Mouse (Mus musculus) heart, embryonic 14.5 days (tissue): ENCODE results near the gene Cpn2. TPM values are rescaled to one million over a fixed set of nuclear protein-coding genes. Genes with fewer than 3 reads are reported as not detected.

Experiments used
- ATAC-seq: fragments of 200-750 bp; cut with Nextera tagmentation; 2 replicates; pipeline ENCODE4 v1.8.0; 2017; ENCODE audit warnings: low read depth, moderate TSS enrichment; ENCODE audit not compliant: insufficient number of reproducible peaks, insufficient read depth, low FRiP score
- H3K27ac ChIP-seq, 2 experiments: fragments of 200-500 bp in 1 of 2; fragments of 300-500 bp in 1 of 2; sonication (generic) in 1 of 2; replicated peaks in 1 of 2; 2 replicates each; pipeline ENCODE4 v1.5.1; 2012 to 2014; ENCODE audit warnings: low read depth in 2 of 2, low read length in 2 of 2, control low read depth in 1 of 2, mild to moderate bottlenecking in 1 of 2, mixed read lengths in 1 of 2; ENCODE audit not compliant: control insufficient read depth in 1 of 2, insufficient read depth in 1 of 2
- H3K27me3 ChIP-seq: fragments of 300-500 bp; sonication (generic); 2 replicates; pipeline ENCODE4 v1.6.1; 2014; ENCODE audit warnings: mild to moderate bottlenecking, low read length, control low read depth; ENCODE audit not compliant: control insufficient read depth, insufficient read depth
- H3K36me3 ChIP-seq: fragments of 300-500 bp; sonication (generic); 2 replicates; pipeline ENCODE4 v1.6.1; 2014; ENCODE audit warnings: mild to moderate bottlenecking, control low read depth, low read length, mixed read lengths; ENCODE audit not compliant: control insufficient read depth, insufficient read depth
- H3K4me1 ChIP-seq, 2 experiments: fragments of 200-500 bp in 1 of 2; fragments of 300-500 bp in 1 of 2; sonication (generic) in 1 of 2; 2 replicates each; pipeline ENCODE4 v1.6.1; 2012 to 2014; ENCODE audit warnings: low read length in 2 of 2, control low read depth in 1 of 2, mixed read lengths in 1 of 2; ENCODE audit not compliant: control insufficient read depth in 2 of 2, insufficient read depth in 2 of 2
- H3K4me2 ChIP-seq: fragments of 300-500 bp; sonication (generic); 2 replicates; pipeline ENCODE4 v1.6.1; 2014; ENCODE audit warnings: mild to moderate bottlenecking, low read length
- H3K4me3 ChIP-seq, 2 experiments: fragments of 200-500 bp in 1 of 2; fragments of 300-500 bp in 1 of 2; sonication (generic) in 1 of 2; 2 replicates each; pipeline ENCODE4 v1.5.1; 2012 to 2014; ENCODE audit warnings: low read length in 2 of 2, mild to moderate bottlenecking in 2 of 2, control low read depth in 1 of 2, low read depth in 1 of 2, moderate library complexity in 1 of 2; ENCODE audit not compliant: control insufficient read depth in 1 of 2, insufficient read depth in 1 of 2
- H3K9ac ChIP-seq: fragments of 300-500 bp; sonication (generic); 2 replicates; pipeline ENCODE4 v1.6.1; 2014; ENCODE audit warnings: mild to moderate bottlenecking, low read length
- H3K9me3 ChIP-seq: fragments of 300-500 bp; sonication (generic); 2 replicates; pipeline ENCODE4 v1.6.1; 2016; ENCODE audit warnings: low read length, control low read depth; ENCODE audit not compliant: control insufficient read depth
- WGBS: fragments of 180-500 bp; shearing (Covaris S2); extraction: QIAGEN DNeasy Blood & Tissue Kit; methylation state at CpG from one replicate; pipeline ENCODE4 v1.1.7; 2014; 5-methylcytosine and 5-hydroxymethylcytosine counted together
- polyA plus RNA-seq: library from polyadenylated mRNA; unstranded; fragments of >200 nt; fragmentation: Nextera tagmentation; extraction: Ambion mirVana; gene quantifications from 2 replicates; pipeline ENCODE4 v1.2.1, GENCODE M21; 2014

Gene Cpn2
- polyA plus RNA-seq, 1 experiment from 2014 or later = not detected

DNA sequence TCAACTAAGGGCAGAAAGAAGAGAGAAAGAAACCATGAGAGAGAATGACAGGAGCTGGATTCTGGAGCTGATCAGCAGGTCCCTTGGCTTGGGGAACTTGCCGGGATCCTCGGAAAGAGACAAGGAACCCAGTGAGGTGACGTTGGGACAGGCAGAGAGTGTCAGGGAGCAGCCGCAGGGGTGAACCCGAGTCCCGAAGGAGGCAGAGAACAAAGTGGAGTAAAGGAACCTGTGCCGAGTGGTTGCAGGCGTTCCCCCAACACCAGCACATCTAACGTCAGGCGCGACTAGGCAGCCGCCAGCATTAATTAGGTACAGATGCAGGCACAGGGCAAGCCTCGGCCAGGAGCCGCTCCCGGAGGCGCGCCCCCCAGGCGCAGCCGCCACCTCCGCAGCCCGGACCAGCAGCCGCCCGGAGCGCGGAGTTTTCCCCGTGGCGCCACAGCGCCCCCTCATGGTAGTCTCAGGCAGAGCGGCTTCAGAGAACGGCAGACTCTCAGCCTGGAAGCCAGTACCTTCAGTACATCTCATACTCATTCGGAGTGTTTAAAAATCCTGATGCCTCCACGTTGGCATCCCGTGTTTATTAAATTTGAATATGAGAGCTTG lies 31.1 kb downstream of the Cpn2 start:
- Histone ChIP-seq H3K4me1 (peaks cover 5 to 16% of the 10 kb centered on the region in 2 experiments; a peak in 2 of 4 replicates), H3K4me3 (peak overlapping the region; percentile 41 to 49), H3K27me3 (peaks cover 41% of the 10 kb centered on the region), H3K9me3 (no peaks in the 10 kb centered on the region), H3K36me3 (no peaks in the 10 kb centered on the region), H3K27ac (0 out of 4 replicates have a peak overlapping the region, but pooled peaks of 1 of the 2 experiments have one; percentile 14), H3K4me2 (peak overlapping the region; percentile 86), H3K9ac (peak overlapping the region; percentile 66)
- peak; percentile 49 for ATAC-seq
- WGBS = 1% methylated on average over 33 of the region's 33 CpGs

GRCm38 (mm10) chr16:30235577-30235976 lies 31.7 kb downstream of the Cpn2 start:
- Histone ChIP-seq H3K27me3 (peaks cover 42% of the 10 kb centered on the region), H3K9me3 (no peaks in the 10 kb centered on the region), H3K4me1 (peaks cover 5 to 16% of the 10 kb centered on the region in 2 experiments; a peak in 2 of 4 replicates), H3K36me3 (no peaks in the 10 kb centered on the region), H3K9ac (no peak overlapping the region), H3K4me3 (no peak overlapping the region), H3K27ac (no peak overlapping the region), H3K4me2 (peak overlapping the region; percentile 86)
- WGBS = 44% methylated on average over 2 of the region's 2 CpGs
- ATAC-seq = no peak

GRCm38 (mm10) chr16:30234636-30235546 lies 32.4 kb downstream of the Cpn2 start:
- no peak for ATAC-seq
- H3K9ac ChIP-seq = no peak overlapping the region
- no peak overlapping the region for H3K4me3 ChIP-seq
- H3K27me3 ChIP-seq = peaks cover 45% of the 10 kb centered on the region
- H3K9me3 ChIP-seq = no peaks in the 10 kb centered on the region
- H3K4me2 ChIP-seq = no peak overlapping the region
- peaks cover 5 to 16% of the 10 kb centered on the region in 2 experiments; a peak in 2 of 4 replicates for H3K4me1 ChIP-seq
- H3K36me3 ChIP-seq = no peaks in the 10 kb centered on the region
- WGBS = 56% methylated on average over 12 of the region's 12 CpGs
- H3K27ac ChIP-seq = no peak overlapping the region

DNA sequence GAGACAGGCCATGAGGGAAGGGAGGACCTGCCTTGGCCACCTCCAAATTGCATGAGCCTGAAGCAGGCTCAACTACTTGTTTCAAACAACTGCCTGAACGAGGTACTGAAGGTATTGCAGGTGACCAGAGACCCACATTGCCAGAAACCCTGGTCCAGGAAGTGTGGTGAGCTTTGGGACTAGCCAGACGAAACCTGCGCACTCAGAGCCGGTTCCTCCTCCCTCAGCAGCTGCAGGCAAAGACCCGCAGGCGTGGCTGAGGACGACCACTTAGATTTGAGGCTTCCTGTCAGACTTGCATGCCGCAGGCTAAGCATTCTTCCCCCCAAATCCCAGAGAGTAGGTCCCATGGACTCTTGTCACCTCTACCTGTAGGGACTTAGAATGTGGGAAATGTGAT lies 33.2 kb downstream of the Cpn2 start:
- Histone ChIP-seq H3K4me1 (peaks cover 5 to 16% of the 10 kb centered on the region in 2 experiments; a peak in 2 of 4 replicates), H3K4me3 (no peak overlapping the region), H3K9me3 (no peaks in the 10 kb centered on the region), H3K27ac (no peak overlapping the region), H3K36me3 (no peaks in the 10 kb centered on the region), H3K9ac (no peak overlapping the region), H3K4me2 (no peak overlapping the region), H3K27me3 (peaks cover 42% of the 10 kb centered on the region)
- WGBS = 36% methylated on average over 8 of the region's 8 CpGs
- no peak for ATAC-seq

DNA sequence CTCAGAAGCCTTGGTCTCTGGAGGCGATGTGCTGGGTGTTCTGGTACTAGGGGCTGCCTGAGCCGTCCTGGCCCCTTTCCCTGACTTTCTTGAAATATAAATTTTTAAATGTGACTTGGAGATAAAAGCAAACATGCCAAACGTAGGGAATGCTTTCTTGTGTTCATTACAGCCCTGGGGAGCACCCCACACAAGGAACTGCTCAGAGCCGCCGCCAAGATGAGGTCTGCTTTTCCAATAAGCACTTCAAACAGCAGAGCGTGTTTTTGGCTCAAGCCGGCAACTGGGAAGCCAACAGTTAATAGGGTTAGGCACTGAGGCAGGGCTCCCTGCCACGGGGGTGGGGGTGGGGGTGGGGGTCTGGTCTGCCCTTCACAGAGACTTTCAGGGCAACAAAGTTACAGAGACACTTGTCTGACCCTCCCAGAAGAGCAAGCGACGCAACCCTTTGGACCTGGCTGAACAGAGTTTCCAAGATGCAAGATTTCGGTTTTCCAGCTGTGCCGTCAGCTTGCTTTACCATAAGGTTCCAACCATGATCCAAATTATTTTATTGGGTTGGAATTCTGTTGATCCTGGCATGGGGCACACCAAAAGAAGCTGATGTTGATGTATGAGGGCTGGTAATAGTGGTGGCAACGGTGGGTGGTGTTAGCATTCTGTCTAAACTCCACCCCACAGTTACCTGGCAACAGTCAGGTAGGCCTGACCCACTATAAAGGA lies 35.3 kb downstream of the Cpn2 start:
- H3K36me3 ChIP-seq = no peaks in the 10 kb centered on the region
- no peaks in the 10 kb centered on the region for H3K9me3 ChIP-seq
- H3K27me3 ChIP-seq = peaks cover 25% of the 10 kb centered on the region
- no peak for ATAC-seq
- 36% methylated on average over 13 of the region's 13 CpGs for WGBS
- H3K9ac ChIP-seq = no peak overlapping the region
- no peak overlapping the region for H3K4me2 ChIP-seq
- no peak overlapping the region for H3K4me3 ChIP-seq
- no peak overlapping the region for H3K27ac ChIP-seq
- H3K4me1 ChIP-seq = peaks cover 5 to 16% of the 10 kb centered on the region in 2 experiments; a peak in 2 of 4 replicates

DNA sequence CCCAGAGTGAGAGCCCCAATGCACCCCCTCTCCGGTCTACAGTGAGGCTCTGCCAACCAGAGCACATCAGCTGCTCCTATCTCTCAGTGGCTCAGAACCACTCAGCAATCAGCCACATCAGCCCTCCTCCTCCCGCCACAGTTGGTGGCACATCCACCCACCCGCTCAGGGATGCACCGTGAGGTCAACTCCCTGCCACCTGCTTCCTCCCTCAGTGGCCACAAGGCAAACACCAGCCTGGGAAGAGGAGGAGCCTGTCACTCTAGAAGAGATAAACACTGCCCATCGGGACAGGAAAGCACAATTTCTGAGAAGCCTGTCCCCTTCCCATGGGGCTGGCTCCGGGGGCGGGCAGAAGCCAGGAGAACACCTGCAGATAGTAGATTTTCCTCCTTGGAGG lies 39.9 kb downstream of the Cpn2 start:
- 35% methylated on average over 7 of the region's 7 CpGs for WGBS
- no peak overlapping the region for H3K4me3 ChIP-seq
- no peaks in the 10 kb centered on the region for H3K36me3 ChIP-seq
- H3K27ac ChIP-seq = no peak overlapping the region
- no peak for ATAC-seq
- H3K9ac ChIP-seq = no peak overlapping the region
- peaks cover 13% of the 10 kb centered on the region for H3K27me3 ChIP-seq
- H3K9me3 ChIP-seq = no peaks in the 10 kb centered on the region
- H3K4me1 ChIP-seq = no peaks in the 10 kb centered on the region
- H3K4me2 ChIP-seq = no peak overlapping the region

- no peak for ATAC-seq
- Histone ChIP-seq H3K36me3 (no peaks in the 10 kb centered on the region), H3K9ac (no peak overlapping the region), H3K4me2 (no peak overlapping the region), H3K4me3 (no peak overlapping the region), H3K27me3 (no peaks in the 10 kb centered on the region; the same call in 1 of the 2 replicates), H3K27ac (no peak overlapping the region), H3K4me1 (no peaks in the 10 kb centered on the region), H3K9me3 (no peaks in the 10 kb centered on the region)
- 80% methylated on average over 11 of the region's 13 CpGs for WGBS
Observed at GRCm38 (mm10) chr16:30221161-30221782, 46.0 kb downstream of the Cpn2 start.
